Mouse (Mus musculus) embryonic facial prominence, embryonic 11.5 days (tissue): ENCODE data around the gene Gimap7. TPM values are rescaled to one million over a fixed set of nuclear protein-coding genes. Genes with fewer than 3 reads are reported as not detected.
"Not testable (repeated sequence)": the region's sequence is repeated elsewhere in the genome, so short reads cannot be mapped to it uniquely, and the experiment has no call there.

Source experiments
- ATAC-seq: fragments of 200-750 bp; cut with Nextera tagmentation; replicated peaks from 2 replicates; pipeline ENCODE4 v1.8.0; 2017; ENCODE audit warnings: low read depth; ENCODE audit not compliant: insufficient number of reproducible peaks, low FRiP score, low TSS enrichment
- DNase-seq: peaks from one replicate; pipeline ENCODE4 v3.0.0-alpha.2; 2015; ENCODE audit warnings: low spot score
- H3K27ac ChIP-seq: fragments of 300-500 bp; sonication (generic); replicated peaks from 2 replicates; pipeline ENCODE4 v1.5.1; 2014; ENCODE audit warnings: mild to moderate bottlenecking, low read depth, low read length, control low read depth
- H3K27me3 ChIP-seq: fragments of 300-500 bp; sonication (generic); 2 replicates; pipeline ENCODE4 v1.6.1; 2014; ENCODE audit warnings: mild to moderate bottlenecking, low read length, moderate library complexity, mixed read lengths; ENCODE audit not compliant: control insufficient read depth, insufficient read depth
- H3K36me3 ChIP-seq: fragments of 300-500 bp; sonication (generic); replicated peaks from 2 replicates; pipeline ENCODE4 v1.6.1; 2014; ENCODE audit warnings: low read depth, mild to moderate bottlenecking, low read length, moderate library complexity, mixed read lengths; ENCODE audit not compliant: control insufficient read depth, insufficient read depth
- H3K4me1 ChIP-seq: fragments of 300-500 bp; sonication (generic); 2 replicates; pipeline ENCODE4 v1.6.1; 2014; ENCODE audit warnings: low read length, mixed read lengths; ENCODE audit not compliant: control insufficient read depth, insufficient read depth
- H3K4me2 ChIP-seq: fragments of 300-500 bp; sonication (generic); 2 replicates; pipeline ENCODE4 v1.6.1; 2014; ENCODE audit warnings: low read depth, mild to moderate bottlenecking, control low read depth, low read length, moderate library complexity
- H3K4me3 ChIP-seq: fragments of 300-500 bp; sonication (generic); 2 replicates; pipeline ENCODE4 v1.5.1; 2014; ENCODE audit warnings: low read depth, low read length, control low read depth
- H3K9ac ChIP-seq: fragments of 300-500 bp; sonication (generic); replicated peaks from 2 replicates; pipeline ENCODE4 v1.6.1; 2014; ENCODE audit warnings: mild to moderate bottlenecking, control low read depth, low read length
- H3K9me3 ChIP-seq: fragments of 300-500 bp; sonication (generic); replicated peaks from 2 replicates; pipeline ENCODE4 v1.6.1; 2016; ENCODE audit warnings: mild to moderate bottlenecking, low read length, inconsistent platforms, mixed read lengths; ENCODE audit not compliant: control insufficient read depth
- WGBS: fragments of 180-500 bp; shearing (Covaris S2); extraction: QIAGEN DNeasy Blood & Tissue Kit; methylation state at CpG from one replicate; pipeline ENCODE4 v1.1.7; 2014; 5-methylcytosine and 5-hydroxymethylcytosine counted together
- polyA plus RNA-seq: library from polyadenylated mRNA; unstranded; fragments of >200 nt; fragmentation: Nextera tagmentation; extraction: Ambion mirVana; gene quantifications from 2 replicates; pipeline ENCODE4 v1.2.1, GENCODE M21; 2014

Gene Gimap7
- polyA plus RNA-seq, 1 experiment from 2014 or later = not detected

DNA sequence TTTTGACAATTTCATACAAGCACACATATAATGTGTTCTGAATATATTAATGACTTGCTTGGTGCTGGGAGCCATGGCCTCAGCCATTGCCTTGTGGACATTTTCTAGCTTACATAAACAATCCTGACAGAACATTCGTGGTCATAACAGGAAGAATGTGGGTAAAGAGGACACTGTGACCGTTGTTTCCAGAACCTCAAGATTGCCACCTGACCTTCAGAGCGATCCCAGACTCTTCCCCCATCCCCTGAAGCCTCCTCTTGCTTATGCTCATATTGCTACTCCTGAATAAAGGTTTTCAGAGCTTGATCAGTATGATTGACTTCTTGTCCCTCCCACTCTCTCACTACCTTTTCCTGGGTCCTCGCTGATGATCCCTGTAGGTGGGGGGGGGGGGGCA is 40.0 kb upstream of the Gimap7 start:
- H3K9ac ChIP-seq = no peak overlapping the region
- no peak for ATAC-seq
- no peak overlapping the region for H3K4me3 ChIP-seq
- no peaks in the 10 kb centered on the region for H3K9me3 ChIP-seq
- H3K36me3 ChIP-seq = no peaks in the 10 kb centered on the region
- H3K4me1 ChIP-seq = no peaks in the 10 kb centered on the region
- WGBS = 73% methylated on average over 4 of the region's 4 CpGs
- DNase-seq = no peak
- no peak overlapping the region for H3K27ac ChIP-seq
- H3K27me3 ChIP-seq = no peaks in the 10 kb centered on the region
- H3K4me2 ChIP-seq = no peak overlapping the region

DNA sequence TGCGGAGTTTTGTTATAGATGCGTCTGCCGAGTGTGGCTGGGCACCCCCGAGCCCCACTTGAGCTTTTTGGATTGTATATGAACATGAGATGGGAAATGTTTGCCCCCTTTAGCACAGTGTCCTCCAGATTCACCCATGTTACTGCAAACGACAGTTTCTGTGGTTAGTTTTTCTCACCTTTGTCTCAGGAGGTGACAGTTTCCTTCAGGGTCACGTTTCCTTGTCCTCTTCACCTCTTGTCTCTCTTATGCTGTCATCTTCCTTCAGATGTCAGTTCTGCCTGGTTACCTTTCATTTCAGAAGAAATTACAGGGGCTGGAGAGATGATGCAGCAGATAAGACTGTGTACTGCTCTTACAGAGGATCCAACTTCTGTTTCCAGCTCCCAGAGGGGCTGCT is 38.7 kb upstream of the Gimap7 start:
- Histone ChIP-seq H3K9ac (no peak overlapping the region), H3K4me1 (no peaks in the 10 kb centered on the region), H3K27ac (no peak overlapping the region), H3K4me3 (no peak overlapping the region), H3K27me3 (no peaks in the 10 kb centered on the region), H3K36me3 (no peaks in the 10 kb centered on the region), H3K4me2 (no peak overlapping the region), H3K9me3 (no peaks in the 10 kb centered on the region)
- ATAC-seq (no peak), DNase-seq (no peak)
- 76% methylated on average over 6 of the region's 6 CpGs for WGBS

DNA sequence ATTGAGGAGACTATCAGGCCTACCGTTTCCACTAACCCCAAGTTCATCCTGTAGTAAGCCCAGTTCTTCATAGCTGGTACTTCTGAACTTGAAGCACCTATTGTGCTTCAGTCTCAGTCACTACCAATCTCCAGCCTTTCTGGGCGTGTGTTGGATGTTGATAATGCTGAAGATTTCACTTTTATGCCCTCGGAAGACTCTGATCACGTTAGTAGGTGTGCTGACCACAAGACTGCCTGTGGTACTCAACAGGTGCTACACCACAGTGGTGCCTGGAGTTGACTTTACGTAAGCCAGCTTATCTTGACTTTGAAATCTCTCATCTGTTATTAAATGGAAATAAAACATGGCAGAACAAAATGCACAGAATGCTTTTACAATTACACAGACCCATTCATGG is 38.0 kb upstream of the Gimap7 start:
- no peak overlapping the region for H3K27ac ChIP-seq
- H3K4me3 ChIP-seq = no peak overlapping the region
- H3K9ac ChIP-seq = no peak overlapping the region
- DNase-seq (no peak), ATAC-seq (no peak)
- no peak overlapping the region for H3K4me2 ChIP-seq
- H3K4me1 ChIP-seq = no peaks in the 10 kb centered on the region
- H3K9me3 ChIP-seq = no peaks in the 10 kb centered on the region
- WGBS = 80% methylated on average over 5 of the region's 5 CpGs
- no peaks in the 10 kb centered on the region for H3K27me3 ChIP-seq
- no peaks in the 10 kb centered on the region for H3K36me3 ChIP-seq

DNA sequence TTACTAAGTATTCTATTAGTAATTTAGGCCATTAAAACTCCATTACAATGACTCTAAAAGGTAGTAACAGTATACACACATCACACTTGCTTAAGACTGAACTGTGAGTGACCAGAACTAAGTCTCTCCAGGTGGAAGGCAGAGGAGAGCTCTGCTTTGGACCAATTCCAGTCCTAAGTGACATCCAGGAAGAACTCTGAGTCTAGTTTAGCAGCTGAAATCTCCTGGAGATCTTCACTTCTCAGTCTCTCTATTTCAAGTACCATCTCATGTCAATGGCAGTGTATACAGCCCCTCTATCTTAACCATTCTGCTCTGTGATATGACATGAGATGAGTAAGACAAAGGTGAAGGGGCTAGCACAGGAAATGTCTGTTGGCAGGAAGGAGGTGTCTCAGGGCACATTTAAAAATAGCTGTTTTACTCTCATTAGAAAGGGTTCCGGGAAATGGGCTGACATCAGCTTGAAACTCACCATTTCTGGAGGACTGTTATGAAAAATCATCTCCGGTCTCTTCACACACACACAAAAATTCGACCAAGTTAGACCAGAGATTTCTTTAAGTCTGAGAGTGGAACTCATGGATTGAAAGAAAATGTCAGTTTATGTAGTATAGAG is 36.8 kb upstream of the Gimap7 start:
- Histone ChIP-seq H3K4me3 (no peak overlapping the region), H3K4me1 (no peaks in the 10 kb centered on the region), H3K4me2 (no peak overlapping the region), H3K36me3 (no peaks in the 10 kb centered on the region), H3K9me3 (no peaks in the 10 kb centered on the region), H3K9ac (no peak overlapping the region), H3K27me3 (no peaks in the 10 kb centered on the region), H3K27ac (no peak overlapping the region)
- 76% methylated on average over 3 of the region's 3 CpGs for WGBS
- no peak for DNase-seq
- no peak for ATAC-seq

DNA sequence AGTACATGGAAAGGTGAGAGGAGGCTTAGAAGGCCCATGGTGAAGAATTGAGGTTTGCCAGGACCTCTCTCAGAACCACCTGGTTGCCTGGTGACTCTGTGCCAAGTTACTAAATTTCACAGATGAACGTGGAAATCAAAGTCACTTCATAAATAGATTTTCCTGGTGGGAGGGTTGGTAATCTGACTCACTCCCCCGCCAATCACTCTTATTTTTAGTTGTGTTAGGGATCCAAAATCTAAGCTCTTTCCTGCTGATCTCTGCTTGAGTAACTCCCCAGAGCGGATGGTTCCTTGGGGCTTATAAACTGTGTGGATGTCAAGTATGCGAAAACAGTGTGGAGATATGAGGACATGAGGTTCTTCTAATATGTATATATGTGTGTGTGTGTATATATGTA is 36.1 kb upstream of the Gimap7 start:
- Histone ChIP-seq H3K27ac (no peak overlapping the region), H3K9ac (no peak overlapping the region), H3K27me3 (no peaks in the 10 kb centered on the region), H3K4me3 (no peak overlapping the region), H3K4me2 (no peak overlapping the region), H3K9me3 (no peaks in the 10 kb centered on the region), H3K36me3 (no peaks in the 10 kb centered on the region), H3K4me1 (no peaks in the 10 kb centered on the region)
- WGBS = 78% methylated on average over 4 of the region's 4 CpGs
- DNase-seq (no peak), ATAC-seq (no peak)

DNA sequence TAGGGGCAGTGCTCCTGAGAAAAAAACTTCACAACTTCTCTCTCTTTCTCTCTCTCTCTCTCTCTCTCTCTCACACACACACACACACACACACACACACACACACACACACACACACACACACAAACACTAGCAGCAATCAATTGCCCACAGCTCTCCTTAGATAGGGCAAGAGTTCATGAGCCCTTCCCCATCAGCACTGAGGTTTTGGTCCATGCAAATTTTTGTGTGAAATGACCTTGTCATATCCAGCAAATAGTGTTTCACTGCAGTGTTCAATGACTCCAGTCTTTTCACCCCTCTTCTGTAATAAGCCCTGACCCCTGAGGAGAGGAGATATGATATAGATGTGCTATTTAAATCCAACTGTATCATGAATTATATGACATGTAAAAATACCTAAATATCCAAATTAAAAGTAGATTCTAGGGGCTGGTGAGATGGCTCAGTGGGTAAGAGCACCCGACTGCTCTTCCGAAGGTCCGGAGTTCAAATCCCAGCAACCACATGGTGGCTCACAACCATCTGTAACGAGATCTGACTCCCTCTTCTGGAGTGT is 35.1 kb upstream of the Gimap7 start:
- not testable (repeated sequence) for ATAC-seq, H3K27me3 ChIP-seq, H3K4me2 ChIP-seq, H3K9ac ChIP-seq, H3K4me1 ChIP-seq, H3K4me3 ChIP-seq, DNase-seq, H3K36me3 ChIP-seq, H3K9me3 ChIP-seq, H3K27ac ChIP-seq
- 90% methylated on average over 3 of the region's 4 CpGs for WGBS

DNA sequence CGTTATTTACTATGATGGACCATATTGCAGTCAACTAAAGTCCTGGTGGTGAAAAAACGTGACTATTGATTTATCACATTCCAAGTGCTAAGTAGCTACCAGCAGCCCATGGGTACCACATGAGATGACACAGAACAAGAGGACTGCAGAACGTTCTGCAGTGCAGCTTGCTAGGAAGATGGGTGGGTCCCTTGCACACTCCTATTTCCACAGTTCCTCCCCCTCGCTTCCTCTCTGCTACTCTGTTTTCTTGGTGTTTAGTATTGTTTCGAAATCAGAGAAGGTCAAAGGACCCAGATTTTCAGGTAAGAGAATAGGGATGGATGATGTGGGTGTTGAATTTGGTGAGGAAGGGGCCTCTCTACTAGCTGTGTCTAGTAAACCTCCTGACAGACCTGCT is 34.1 kb upstream of the Gimap7 start, which contains the start of gene Gimap4:
TSS of gene Gimap4 (plus strand) at position 231 of the 400 bp plus-strand sequence.
- H3K36me3 ChIP-seq = no peaks in the 10 kb centered on the region
- no peak within 1 kb of the TSS for H3K4me3 ChIP-seq
- no peak within 1 kb of the TSS for H3K9ac ChIP-seq
- H3K4me2 ChIP-seq = no peak within 1 kb of the TSS
- no peak within 1 kb of the TSS for H3K27ac ChIP-seq
- no peak for DNase-seq
- no peaks in the 10 kb centered on the region for H3K27me3 ChIP-seq
- H3K9me3 ChIP-seq = no peaks in the 10 kb centered on the region
- no peak for ATAC-seq
- WGBS = 82% methylated on average over 5 of the region's 5 CpGs
- no peaks in the 10 kb centered on the region for H3K4me1 ChIP-seq

DNA sequence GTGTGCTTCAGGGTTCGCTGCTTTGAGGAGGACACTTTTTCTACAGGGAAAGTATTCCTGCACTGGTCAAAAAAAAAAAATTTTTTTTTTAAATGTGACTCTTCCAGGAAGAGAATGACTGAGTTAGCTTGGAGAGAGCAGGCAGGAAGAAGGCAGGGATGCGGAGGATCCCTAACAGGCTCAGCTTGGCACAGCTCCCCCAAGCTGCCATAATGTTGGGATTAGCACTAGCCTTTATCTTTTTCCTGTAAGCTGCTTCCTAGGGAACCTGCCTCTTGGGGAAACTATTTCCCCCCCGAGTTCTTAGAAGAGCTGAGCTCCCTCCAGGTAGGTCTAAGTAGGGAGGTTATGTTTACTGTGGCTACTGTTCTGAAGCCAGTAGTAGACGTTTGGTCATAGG is 33.6 kb upstream of the Gimap7 start:
- Histone ChIP-seq H3K9ac (no peak overlapping the region), H3K36me3 (no peaks in the 10 kb centered on the region), H3K4me2 (no peak overlapping the region), H3K27me3 (no peaks in the 10 kb centered on the region), H3K9me3 (no peaks in the 10 kb centered on the region), H3K4me3 (no peak overlapping the region), H3K4me1 (no peaks in the 10 kb centered on the region), H3K27ac (no peak overlapping the region)
- 54% methylated on average over 4 of the region's 4 CpGs for WGBS
- ATAC-seq (no peak), DNase-seq (no peak)
